Mouse (Mus musculus): ENCODE measurements around the gene Gm10192. TPM values are rescaled to one million over a fixed set of nuclear protein-coding genes. Genes with fewer than 3 reads are reported as not detected.

The Gm10192 gene
- polyA plus RNA-seq, 1 experiment from 2014 or later: not detected

DNA sequence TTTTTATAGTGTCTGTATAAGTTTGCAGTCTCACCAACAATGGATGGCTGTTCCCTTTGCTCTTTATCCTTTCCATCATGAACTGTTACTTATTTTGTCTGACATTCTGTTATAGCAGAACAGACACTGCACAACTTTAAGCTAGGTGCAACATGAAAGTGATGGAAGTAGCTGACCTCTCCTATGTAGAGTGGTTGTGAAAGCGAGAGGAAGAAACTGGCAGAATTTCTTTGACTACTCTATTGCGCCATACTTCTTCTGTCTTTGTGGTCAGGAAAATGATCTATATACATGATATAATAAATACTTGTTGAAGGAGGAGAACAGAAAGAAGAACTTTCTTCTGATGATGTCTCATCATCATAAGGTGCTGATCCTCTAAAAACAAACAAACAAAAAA lies 40.5 kb downstream of the Gm10192 start:
- no peak overlapping the region for H3K4me3 ChIP-seq
- ATAC-seq (ENCODE audit: insufficient number of reproducible peaks, low FRiP score): no peak
- no peaks in the 10 kb centered on the region for H3K4me1 ChIP-seq (replicated peaks)
- no peaks in the 10 kb centered on the region for H3K36me3 ChIP-seq
- no peak overlapping the region for H3K27ac ChIP-seq (ENCODE audit: poor library complexity, severe bottlenecking)
- no peak overlapping the region for H3K4me2 ChIP-seq
- WGBS: 86% methylated on average over 2 of the region's 2 CpGs
- H3K9ac ChIP-seq: no peak overlapping the region
- H3K27me3 ChIP-seq (replicated peaks): no peaks in the 10 kb centered on the region
- H3K9me3 ChIP-seq (replicated peaks): no peaks in the 10 kb centered on the region

Data from heart, embryonic 12.5 days (tissue).